Mouse (Mus musculus): Measurements from ENCODE around the gene Eef2. TPM values are rescaled to one million over a fixed set of nuclear protein-coding genes. Genes with fewer than 3 reads are reported as not detected.
"Not testable (repeated sequence)": the region's sequence is repeated elsewhere in the genome, so short reads cannot be mapped to it uniquely, and the experiment has no call there.

Gene Eef2
- total RNA-seq, 1 experiment from 2014 or later = 1,126 TPM

DNA sequence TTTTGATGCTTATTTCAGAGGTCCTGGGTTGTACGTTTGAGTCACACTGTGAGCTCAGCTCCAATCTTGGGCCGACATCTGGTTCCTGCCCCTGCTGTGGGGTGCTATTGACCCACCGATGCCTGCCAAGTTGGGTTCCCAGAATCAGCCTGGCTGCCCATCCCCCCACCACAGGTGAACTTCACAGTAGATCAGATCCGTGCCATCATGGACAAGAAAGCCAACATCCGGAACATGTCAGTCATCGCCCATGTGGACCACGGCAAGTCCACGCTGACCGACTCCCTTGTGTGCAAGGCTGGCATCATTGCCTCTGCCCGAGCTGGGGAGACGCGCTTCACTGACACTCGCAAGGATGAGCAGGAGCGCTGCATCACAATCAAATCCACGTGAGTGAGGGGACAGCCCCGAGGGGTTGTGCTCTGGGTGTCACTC, 1.1 kb downstream of the Eef2 start:
- ATAC-seq (ENCODE audit: extremely low read depth, insufficient number of reproducible peaks, low FRiP score, poor library complexity, severe bottlenecking) = no peak

DNA sequence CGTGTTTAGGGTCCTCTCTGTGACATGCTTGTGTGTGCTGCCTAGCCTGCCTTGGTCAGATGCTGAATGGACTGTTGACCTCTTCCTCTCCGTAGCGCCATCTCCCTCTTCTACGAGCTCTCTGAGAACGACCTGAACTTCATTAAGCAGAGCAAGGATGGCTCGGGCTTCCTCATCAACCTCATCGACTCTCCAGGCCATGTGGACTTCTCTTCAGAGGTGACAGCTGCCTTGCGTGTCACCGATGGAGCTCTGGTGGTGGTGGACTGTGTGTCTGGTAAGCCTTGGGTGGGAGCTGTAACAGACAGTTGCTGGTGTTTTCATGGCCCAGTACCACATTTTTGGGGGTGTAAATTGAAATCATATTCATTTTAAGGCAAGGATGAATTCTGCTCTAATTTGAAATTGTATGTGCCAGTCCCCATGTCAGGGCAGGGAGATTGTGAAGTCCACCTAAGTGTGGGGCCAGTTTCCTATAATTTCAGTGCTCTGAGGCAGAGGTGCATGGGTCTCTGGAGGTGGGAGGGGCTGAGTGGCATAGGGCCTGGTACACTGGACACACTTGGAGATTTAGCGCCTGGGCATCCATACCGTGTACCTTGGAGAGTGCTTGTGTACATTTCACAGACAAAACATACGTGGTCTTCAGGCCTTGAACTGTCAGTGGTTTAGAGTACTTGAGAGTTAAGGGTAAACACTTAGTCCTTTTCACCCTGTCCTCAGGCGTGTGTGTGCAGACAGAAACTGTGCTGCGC, 1.7 kb downstream of the Eef2 start:
- ATAC-seq (ENCODE audit: extremely low read depth, insufficient number of reproducible peaks, low FRiP score, poor library complexity, severe bottlenecking) = no peak

DNA sequence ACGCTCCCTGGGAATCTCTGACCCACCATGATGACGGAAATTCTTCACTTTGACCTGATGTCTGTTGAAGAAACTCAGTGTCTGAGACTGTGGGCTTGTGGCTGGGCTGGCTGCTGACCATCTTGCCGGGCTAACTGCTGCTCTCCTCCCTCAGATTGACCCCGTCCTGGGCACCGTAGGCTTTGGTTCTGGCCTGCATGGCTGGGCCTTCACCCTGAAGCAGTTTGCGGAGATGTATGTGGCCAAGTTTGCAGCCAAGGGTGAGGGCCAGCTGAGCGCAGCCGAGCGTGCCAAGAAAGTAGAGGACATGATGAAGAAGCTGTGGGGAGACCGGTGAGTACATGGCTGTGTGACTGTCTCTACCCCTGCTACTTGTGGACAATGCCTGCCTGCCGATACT, 2.5 kb downstream of the Eef2 start:
- no peak for ATAC-seq (ENCODE audit: extremely low read depth, insufficient number of reproducible peaks, low FRiP score, poor library complexity, severe bottlenecking)

GRCm38 (mm10) chr10:81179451-81180342, 3.3 kb downstream of the Eef2 start:
- no peak for ATAC-seq (ENCODE audit: extremely low read depth, insufficient number of reproducible peaks, low FRiP score, poor library complexity, severe bottlenecking)

DNA sequence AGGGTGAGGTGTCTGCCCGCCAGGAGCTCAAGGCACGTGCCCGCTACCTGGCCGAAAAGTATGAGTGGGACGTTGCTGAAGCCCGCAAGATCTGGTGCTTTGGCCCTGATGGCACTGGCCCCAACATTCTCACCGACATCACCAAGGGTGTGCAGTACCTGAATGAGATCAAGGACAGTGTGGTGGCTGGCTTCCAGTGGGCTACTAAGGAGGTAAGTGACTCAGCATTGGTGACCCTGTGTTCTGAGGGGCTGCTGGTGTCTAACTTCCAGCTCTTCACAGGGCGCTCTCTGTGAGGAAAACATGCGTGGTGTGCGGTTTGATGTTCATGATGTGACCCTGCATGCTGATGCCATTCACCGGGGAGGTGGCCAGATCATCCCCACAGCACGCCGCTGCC, 4.5 kb downstream of the Eef2 start:
- no peak for ATAC-seq (ENCODE audit: extremely low read depth, insufficient number of reproducible peaks, low FRiP score, poor library complexity, severe bottlenecking)

- not testable (repeated sequence) for ATAC-seq (ENCODE audit: extremely low read depth, insufficient number of reproducible peaks, low FRiP score, poor library complexity, severe bottlenecking)
These were observed 5.4 kb downstream of the Eef2 start for GRCm38 (mm10) chr10:81181860-81182259.

DNA sequence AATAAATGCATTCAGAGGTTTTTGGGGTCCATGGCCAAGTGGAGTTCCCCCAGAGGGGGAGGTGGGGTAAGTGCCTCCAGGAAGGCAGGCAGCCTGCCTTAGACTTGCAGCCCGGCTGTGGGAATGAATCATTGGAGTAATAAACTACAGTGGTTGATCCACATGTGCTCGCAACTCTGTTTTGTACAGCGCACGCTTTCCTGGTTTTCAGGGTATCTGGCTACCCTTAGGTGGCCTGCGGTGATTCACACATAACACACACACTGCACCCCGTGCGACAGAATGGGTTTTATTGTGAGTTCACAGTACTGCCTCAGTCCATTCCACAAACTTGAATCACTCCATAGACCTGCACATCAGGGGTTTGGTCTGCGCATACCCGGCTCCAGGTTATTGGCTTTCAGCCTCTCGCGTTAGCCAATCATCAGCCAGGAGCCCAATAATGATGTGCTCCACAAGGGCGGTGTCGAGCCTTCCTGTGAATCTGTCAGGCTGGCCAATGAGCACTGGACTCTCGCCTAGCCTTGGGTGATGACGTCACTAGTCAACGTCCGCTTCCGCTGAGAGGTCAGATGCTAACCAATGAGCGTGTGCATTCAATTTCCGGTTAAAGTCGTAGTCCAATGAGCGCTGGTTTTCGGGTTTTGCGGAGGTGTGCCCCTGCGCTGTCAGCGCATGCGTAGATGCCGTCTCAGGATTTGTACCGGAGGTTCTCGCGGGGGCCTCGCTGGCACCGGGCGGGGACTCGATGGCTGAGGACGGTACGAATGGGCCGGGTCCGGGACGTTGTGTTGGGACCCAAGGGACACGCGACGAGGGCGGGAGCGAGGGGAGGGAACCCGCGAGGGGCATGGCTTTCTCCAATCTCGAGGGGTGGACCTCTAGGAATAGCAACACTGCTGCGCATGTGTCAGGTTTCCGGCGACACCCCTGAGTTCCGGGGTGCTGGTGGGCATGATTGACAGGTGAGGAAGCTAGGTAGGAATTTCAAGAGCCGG, 6.2 kb downstream of the Eef2 start, which contains the start of gene Dapk3:
Dapk3 (plus strand) TSS at position 670 of the 998 bp plus-strand sequence.
- ATAC-seq (ENCODE audit: extremely low read depth, insufficient number of reproducible peaks, low FRiP score, poor library complexity, severe bottlenecking) = peak; percentile 87

DNA sequence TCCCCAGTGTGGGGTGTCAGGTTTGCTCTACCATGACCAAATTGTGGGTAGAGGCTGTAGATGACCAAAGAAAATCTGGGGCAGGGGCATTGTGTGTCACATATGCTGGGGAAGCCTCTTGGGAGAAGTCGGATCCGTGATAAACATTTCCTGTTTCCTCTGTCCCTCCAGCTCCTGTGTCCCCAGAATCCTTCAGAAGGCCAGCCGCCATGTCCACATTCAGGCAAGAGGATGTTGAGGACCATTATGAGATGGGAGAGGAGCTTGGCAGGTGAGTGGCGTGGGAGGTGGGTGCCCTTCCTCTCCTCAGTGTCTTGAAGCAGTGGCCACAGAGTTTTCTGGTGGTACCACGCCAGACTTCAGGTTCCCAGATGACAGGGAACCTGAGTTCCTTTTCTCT, 7.4 kb downstream of the Eef2 start, which contains the start of gene 4930442H23Rik:
4930442H23Rik (minus strand) TSS at position 45 of the 400 bp plus-strand sequence.
- ATAC-seq (ENCODE audit: extremely low read depth, insufficient number of reproducible peaks, low FRiP score, poor library complexity, severe bottlenecking) = no peak

DNA sequence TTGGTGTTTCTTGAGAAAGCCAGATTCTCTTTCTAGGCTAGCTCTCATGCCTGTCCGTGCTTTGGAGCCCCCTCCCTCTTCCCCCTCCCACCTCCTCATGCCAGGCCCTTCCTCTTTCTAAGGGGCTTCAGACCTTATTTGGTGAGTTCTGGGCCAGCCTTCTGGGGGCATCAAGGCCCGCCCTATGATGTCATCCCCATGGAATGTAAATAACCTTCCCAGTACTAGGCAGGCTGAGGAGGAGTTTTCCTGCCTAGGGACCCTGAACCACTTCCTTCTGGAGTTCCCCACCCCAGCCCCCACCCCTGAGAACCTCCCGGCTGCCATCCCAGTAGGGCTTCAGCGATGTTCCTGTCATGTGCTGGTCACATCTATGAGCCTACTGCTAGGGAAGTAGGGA, 8.3 kb downstream of the Eef2 start:
- ATAC-seq (ENCODE audit: extremely low read depth, insufficient number of reproducible peaks, low FRiP score, poor library complexity, severe bottlenecking) = no peak

DNA sequence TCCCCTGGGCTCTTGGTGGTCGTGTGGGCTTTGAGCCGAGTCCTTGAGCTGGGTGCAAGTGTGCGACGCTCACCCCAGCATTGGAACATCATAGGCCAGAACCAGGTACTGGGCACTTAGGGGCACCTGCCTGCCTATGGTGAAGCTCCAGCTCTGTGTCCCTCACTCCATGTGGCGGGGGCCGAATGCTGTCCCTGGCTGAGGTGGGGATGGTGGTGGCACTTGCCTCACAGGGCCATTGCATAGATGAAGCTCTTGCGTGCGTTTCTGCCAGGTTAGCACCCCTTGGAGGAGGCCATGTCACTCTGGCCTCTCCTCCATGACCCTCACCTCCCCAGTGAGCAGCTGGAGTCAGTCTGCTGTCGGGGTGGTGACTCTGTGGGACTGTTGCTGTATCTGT, 10.7 kb downstream of the Eef2 start:
- ATAC-seq (ENCODE audit: extremely low read depth, insufficient number of reproducible peaks, low FRiP score, poor library complexity, severe bottlenecking) = no peak

DNA sequence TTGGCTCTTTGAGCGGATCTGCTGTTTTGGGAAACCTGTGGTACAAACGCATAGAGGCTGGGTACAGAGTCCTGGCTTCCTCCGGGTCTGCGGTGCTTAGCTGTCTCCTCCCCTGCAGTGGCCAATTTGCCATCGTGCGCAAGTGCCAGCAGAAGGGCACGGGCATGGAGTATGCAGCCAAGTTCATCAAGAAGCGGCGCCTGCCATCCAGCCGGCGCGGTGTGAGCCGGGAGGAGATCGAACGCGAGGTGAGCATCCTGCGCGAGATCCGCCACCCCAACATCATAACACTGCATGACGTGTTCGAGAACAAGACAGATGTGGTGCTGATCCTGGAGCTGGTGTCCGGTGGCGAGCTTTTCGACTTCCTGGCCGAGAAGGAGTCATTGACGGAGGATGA, 13.4 kb downstream of the Eef2 start:
- ATAC-seq (ENCODE audit: extremely low read depth, insufficient number of reproducible peaks, low FRiP score, poor library complexity, severe bottlenecking) = no peak

DNA sequence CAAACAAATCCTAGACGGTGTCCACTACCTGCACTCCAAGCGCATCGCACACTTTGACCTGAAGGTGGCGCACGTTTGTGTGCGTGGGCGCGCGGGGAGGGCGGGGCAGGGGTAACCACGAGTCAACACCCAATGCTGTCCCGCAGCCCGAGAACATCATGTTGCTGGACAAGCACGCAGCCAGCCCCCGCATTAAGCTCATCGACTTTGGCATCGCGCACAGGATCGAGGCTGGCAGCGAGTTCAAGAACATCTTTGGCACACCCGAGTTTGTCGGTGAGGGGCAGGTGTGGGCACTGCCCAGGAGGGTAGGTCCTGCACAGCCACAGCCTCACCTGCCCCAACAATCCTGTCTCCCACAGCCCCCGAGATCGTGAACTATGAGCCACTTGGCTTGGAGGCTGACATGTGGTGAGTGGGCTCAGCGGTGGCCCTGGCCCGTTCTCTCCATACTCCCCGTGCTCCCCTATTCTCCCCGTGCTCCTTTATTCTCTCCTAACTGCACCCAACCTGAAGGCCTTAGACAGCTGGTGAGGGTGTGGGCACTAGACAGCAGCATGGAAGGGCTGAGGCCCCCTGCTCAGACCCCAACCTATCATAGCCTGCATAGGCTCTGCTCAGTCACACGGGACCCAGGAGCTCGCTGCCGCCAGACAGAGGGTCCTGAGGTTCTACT, 13.9 kb downstream of the Eef2 start:
- ATAC-seq (ENCODE audit: extremely low read depth, insufficient number of reproducible peaks, low FRiP score, poor library complexity, severe bottlenecking) = no peak

DNA sequence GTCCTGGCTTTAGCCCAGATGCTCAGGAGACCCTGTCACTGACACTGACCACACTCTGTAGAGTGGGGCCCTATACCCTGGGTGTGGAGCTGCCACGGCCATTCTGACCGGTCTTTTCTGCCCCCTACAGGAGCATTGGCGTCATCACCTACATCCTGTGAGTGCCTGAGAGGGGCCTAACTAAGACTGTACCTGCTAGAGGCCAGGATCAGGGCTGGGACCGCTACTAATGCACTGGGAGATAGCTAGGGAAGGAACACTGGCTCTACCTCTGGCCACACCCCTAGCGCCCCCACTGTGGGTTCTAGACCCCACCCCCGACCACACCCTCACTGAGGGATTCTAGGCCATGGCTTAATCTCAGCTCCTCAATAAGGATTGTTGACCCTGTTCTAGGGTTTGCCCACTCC, 14.5 kb downstream of the Eef2 start:
- no peak for ATAC-seq (ENCODE audit: extremely low read depth, insufficient number of reproducible peaks, low FRiP score, poor library complexity, severe bottlenecking)

DNA sequence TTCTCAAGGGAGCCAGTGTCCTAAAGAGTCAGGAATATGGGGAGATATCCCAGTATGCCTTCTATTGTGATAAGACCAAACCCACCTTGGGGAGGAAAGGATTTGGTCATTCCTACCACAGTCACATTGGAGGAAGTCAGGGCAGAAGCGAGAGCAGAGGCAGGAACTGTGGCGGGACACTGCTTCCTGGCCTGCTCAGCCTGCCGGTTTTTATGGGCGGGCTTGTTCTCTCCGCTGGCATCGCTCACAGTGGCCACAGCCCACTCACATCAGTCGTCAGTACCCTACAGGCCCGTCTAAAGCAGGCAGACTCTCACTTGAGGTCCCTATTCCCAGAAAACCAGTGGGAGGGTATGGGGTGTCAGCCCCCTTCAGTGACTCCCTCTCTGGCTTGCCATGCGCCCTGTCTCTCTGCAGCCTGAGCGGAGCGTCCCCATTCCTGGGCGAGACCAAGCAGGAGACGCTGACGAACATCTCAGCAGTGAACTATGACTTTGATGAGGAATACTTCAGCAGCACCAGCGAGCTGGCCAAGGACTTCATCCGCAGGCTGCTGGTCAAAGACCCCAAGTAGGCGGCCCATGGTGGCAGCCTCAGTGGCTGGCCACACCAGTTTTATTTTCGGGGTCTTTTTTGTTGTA, 15.0 kb downstream of the Eef2 start:
- no peak for ATAC-seq (ENCODE audit: extremely low read depth, insufficient number of reproducible peaks, low FRiP score, poor library complexity, severe bottlenecking)

DNA sequence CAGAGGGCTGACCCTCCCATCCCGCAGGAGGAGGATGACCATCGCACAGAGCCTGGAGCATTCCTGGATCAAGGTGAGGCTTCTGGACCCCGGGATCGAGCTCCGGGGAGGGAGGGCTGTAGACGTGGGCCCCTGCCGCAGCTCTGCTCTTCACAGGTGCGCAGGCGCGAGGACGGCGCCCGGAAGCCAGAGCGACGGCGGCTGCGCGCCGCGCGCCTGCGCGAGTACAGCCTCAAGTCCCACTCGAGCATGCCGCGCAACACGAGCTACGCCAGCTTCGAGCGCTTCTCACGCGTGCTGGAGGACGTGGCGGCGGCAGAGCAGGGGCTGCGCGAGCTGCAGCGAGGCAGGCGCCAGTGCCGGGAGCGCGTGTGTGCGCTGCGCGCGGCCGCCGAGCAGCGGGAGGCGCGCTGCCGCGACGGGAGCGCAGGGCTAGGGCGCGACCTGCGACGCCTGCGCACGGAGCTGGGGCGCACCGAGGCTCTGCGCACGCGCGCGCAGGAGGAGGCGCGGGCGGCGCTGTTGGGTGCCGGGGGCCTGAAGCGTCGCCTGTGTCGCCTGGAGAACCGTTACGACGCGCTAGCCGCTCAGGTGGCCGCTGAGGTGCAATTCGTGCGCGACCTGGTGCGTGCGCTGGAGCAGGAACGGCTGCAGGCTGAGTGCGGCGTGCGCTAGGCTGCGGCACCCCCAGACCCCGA, 16.0 kb downstream of the Eef2 start:
- ATAC-seq (ENCODE audit: extremely low read depth, insufficient number of reproducible peaks, low FRiP score, poor library complexity, severe bottlenecking) = peak; percentile 24; the same call in 1 of the 2 replicates

GRCm38 (mm10) chr10:81192968-81193501, 16.6 kb downstream of the Eef2 start:
- no peak for ATAC-seq (ENCODE audit: extremely low read depth, insufficient number of reproducible peaks, low FRiP score, poor library complexity, severe bottlenecking)

Measured in neutrophil, adult 5-6 weeks (primary cell).